Mouse (Mus musculus) neural tube, embryonic 11.5 days (tissue): ENCODE measurements around the gene Rbm15. TPM values are rescaled to one million over a fixed set of nuclear protein-coding genes. Genes with fewer than 3 reads are reported as not detected.
A peak's percentile ranks its signal among the peaks of the same experiment; 100 is the strongest.
"Not testable (repeated sequence)": the region's sequence is repeated elsewhere in the genome, so short reads cannot be mapped to it uniquely, and the experiment has no call there.

ENCODE experiments used
- ATAC-seq: fragments of 200-750 bp; cut with Nextera tagmentation; 2 replicates; pipeline ENCODE4 v1.8.0; 2017; ENCODE audit warnings: moderate number of reproducible peaks, mild to moderate bottlenecking, moderate TSS enrichment, moderate library complexity; ENCODE audit not compliant: insufficient read depth, low FRiP score, low TSS enrichment
- DNase-seq: peaks from one replicate; pipeline ENCODE4 v3.0.0-alpha.2; 2015; ENCODE audit warnings: low spot score
- H3K27ac ChIP-seq: fragments of 300-500 bp; sonication (generic); 2 replicates; pipeline ENCODE4 v1.5.1; 2014; ENCODE audit warnings: low read depth, mild to moderate bottlenecking, low read length
- H3K27me3 ChIP-seq: fragments of 300-500 bp; sonication (generic); 2 replicates; pipeline ENCODE4 v1.6.1; 2014; ENCODE audit warnings: mild to moderate bottlenecking, low read length, mixed read lengths; ENCODE audit not compliant: control insufficient read depth, insufficient read depth
- H3K36me3 ChIP-seq: fragments of 300-500 bp; sonication (generic); 2 replicates; pipeline ENCODE4 v1.6.1; 2014; ENCODE audit warnings: mild to moderate bottlenecking, low read length, moderate library complexity, mixed read lengths; ENCODE audit not compliant: control insufficient read depth, insufficient read depth
- H3K4me1 ChIP-seq: fragments of 300-500 bp; sonication (generic); 2 replicates; pipeline ENCODE4 v1.6.1; 2014; ENCODE audit warnings: low read length, mixed read lengths; ENCODE audit not compliant: control insufficient read depth, insufficient read depth
- H3K4me2 ChIP-seq: fragments of 300-500 bp; sonication (generic); 2 replicates; pipeline ENCODE4 v1.6.1; 2014; ENCODE audit warnings: low read depth, mild to moderate bottlenecking, moderate library complexity
- H3K4me3 ChIP-seq: fragments of 300-500 bp; sonication (generic); 2 replicates; pipeline ENCODE4 v1.5.1; 2014; ENCODE audit warnings: low read depth, low read length
- H3K9ac ChIP-seq: fragments of 300-500 bp; sonication (generic); 2 replicates; pipeline ENCODE4 v1.6.1; 2014; ENCODE audit warnings: mild to moderate bottlenecking, low read length
- H3K9me3 ChIP-seq: fragments of 300-500 bp; sonication (generic); 2 replicates; pipeline ENCODE4 v1.6.1; 2016; ENCODE audit warnings: low read length; ENCODE audit not compliant: control insufficient read depth
- WGBS: fragments of 180-500 bp; shearing (Covaris S2); extraction: QIAGEN DNeasy Blood & Tissue Kit; methylation state at CpG from one replicate; pipeline ENCODE4 v1.1.7; 2014; 5-methylcytosine and 5-hydroxymethylcytosine counted together
- polyA plus RNA-seq: library from polyadenylated mRNA; unstranded; fragments of >200 nt; fragmentation: Nextera tagmentation; extraction: Ambion mirVana; gene quantifications from 2 replicates; pipeline ENCODE4 v1.2.1, GENCODE M21; 2014

Rbm15 gene
- polyA plus RNA-seq, 1 experiment from 2014 or later = 17.2 TPM

DNA sequence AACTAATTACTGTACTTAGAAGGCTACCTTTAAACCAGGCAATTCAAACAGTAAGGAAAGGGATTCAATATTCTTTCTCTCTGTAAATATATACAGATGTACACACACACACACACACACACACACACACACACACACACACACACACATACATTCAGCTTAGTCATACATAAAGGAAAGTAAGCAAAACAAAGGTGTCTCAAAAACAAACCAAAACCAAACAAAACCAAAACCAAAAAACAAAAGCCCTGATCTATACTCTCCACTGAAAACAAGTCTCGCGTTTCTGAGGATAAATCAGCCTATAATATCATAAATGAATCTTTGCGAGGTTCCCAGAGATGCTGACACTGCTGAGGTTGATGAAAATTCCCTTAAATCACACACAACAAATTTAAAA, 16.1 kb downstream of the Rbm15 start:
- H3K9ac ChIP-seq = no peak overlapping the region
- 96% methylated on average over 3 of the region's 3 CpGs for WGBS
- H3K4me2 ChIP-seq = no peak overlapping the region
- H3K36me3 ChIP-seq = no peaks in the 10 kb centered on the region; the same call in 1 of the 2 replicates
- DNase-seq (no peak), ATAC-seq (no peak)
- no peak overlapping the region for H3K4me3 ChIP-seq
- no peaks in the 10 kb centered on the region for H3K27me3 ChIP-seq
- H3K27ac ChIP-seq = no peak overlapping the region
- no peaks in the 10 kb centered on the region for H3K4me1 ChIP-seq
- H3K9me3 ChIP-seq = no peaks in the 10 kb centered on the region

DNA sequence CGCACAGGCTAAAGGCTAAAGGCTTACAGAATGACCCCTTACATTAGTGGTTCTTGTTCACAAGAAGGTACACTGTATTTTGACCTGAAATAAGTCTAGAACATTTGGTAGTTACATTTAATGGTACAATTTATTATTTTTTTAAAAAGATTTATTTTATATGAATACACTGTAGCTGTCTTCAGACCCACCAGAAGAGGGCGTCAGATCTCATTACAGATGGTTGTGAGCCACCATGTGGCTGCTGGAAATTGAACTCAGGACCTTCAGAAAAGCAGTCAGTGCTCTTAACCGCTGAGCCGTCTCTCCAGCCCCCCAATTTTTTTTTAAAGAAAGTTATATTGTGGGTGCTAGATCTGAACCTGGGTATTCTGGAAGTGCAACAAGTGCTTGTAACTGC, 36.6 kb downstream of the Rbm15 start:
- not testable (repeated sequence) for ATAC-seq

GRCm38 (mm10) chr3:107295672-107296360, 37.7 kb downstream of the Rbm15 start:
- no peak overlapping the region for H3K27ac ChIP-seq
- no peak overlapping the region for H3K4me2 ChIP-seq
- H3K9me3 ChIP-seq = no peaks in the 10 kb centered on the region
- H3K9ac ChIP-seq = no peak overlapping the region
- DNase-seq (no peak), ATAC-seq (no peak)
- H3K4me3 ChIP-seq = no peak overlapping the region
- H3K36me3 ChIP-seq = no peaks in the 10 kb centered on the region
- WGBS = 91% methylated on average over 5 of the region's 5 CpGs
- no peaks in the 10 kb centered on the region for H3K27me3 ChIP-seq
- no peaks in the 10 kb centered on the region for H3K4me1 ChIP-seq

More for the DNA sequence above, 36.6 kb downstream of the Rbm15 start:
- not testable (repeated sequence) for H3K4me3 ChIP-seq, H3K4me2 ChIP-seq, H3K9me3 ChIP-seq, H3K27me3 ChIP-seq, DNase-seq, H3K27ac ChIP-seq, H3K36me3 ChIP-seq, H3K4me1 ChIP-seq, H3K9ac ChIP-seq
- WGBS = 75% methylated on average over 4 of the region's 4 CpGs

DNA sequence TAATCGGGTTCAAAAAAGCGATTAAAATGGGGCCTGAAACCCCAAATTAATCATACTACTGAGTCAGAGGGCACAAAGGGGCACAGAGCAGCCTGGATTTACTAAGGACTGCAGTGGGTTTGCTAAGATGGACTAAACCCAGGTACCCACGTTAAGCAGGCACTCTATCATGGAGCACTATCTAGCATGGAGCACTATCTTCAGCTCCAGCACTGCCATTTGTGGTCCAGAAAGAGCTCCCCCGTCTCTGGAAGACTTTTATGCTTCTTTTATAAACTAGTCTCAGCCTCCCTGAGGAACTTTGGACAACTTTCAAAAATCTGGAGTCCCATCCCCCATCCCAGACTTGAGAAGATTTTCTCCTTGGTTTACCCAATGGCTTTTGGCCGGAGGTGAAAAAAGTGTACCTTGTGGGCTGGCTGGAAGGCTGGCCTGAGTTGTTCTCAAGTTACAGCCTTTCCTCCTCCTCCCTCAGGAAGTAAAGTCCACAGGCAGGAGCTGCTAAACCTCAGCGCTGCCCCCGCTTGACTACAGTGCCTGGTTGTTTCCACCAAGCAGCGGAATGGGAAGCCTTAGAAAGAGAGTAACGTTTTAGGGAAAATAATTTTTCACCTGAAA, 42.6 kb downstream of the Rbm15 start, which contains the start of gene Slc16a4:
TSS of gene Slc16a4 (plus strand) at position 467 of the 618 bp plus-strand sequence.
- Histone ChIP-seq H3K36me3 (no peaks in the 10 kb centered on the region), H3K27ac (no peak within 1 kb of the TSS), H3K4me1 (no peaks in the 10 kb centered on the region), H3K9ac (no peak within 1 kb of the TSS), H3K4me3 (no peak within 1 kb of the TSS), H3K4me2 (no peak within 1 kb of the TSS), H3K9me3 (no peaks in the 10 kb centered on the region), H3K27me3 (no peaks in the 10 kb centered on the region)
- peak; percentile 45 for DNase-seq
- ATAC-seq = no peak
- WGBS = 30% methylated on average over 9 of the region's 9 CpGs

DNA sequence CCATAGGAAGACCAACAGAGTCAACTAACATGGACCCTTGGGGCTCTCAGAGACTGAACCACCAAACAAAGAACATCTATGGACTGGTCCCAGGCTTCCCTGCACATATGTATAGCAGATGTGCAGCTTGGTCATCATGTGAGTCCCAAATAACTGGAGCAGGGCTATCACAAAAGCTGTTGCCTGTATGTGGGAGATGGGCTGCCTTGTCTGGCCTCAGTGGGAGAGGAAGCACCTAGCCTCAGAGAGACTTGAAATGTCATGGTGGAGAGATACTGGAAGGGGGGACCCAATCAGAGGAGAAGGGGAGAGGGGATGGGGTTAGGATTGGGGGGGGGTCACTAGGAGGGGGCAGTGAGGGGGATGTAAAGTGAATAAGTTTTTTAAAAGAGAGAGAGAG, 46.1 kb downstream of the Rbm15 start:
- ATAC-seq (no peak), DNase-seq (no peak)
- Histone ChIP-seq H3K9me3 (no peaks in the 10 kb centered on the region), H3K4me3 (no peak overlapping the region), H3K27me3 (no peaks in the 10 kb centered on the region), H3K9ac (no peak overlapping the region), H3K4me1 (no peaks in the 10 kb centered on the region), H3K27ac (no peak overlapping the region), H3K4me2 (no peak overlapping the region), H3K36me3 (peaks cover 1% of the 10 kb centered on the region; the same call in 1 of the 2 replicates)

- Histone ChIP-seq H3K4me2 (no peak overlapping the region), H3K9me3 (no peaks in the 10 kb centered on the region), H3K36me3 (peaks cover 2% of the 10 kb centered on the region; the same call in 1 of the 2 replicates), H3K9ac (no peak overlapping the region), H3K27ac (no peak overlapping the region), H3K4me3 (no peak overlapping the region), H3K4me1 (no peaks in the 10 kb centered on the region), H3K27me3 (no peaks in the 10 kb centered on the region)
- no peak for ATAC-seq
- no peak for DNase-seq
- WGBS = 84% methylated on average over 2 of the region's 2 CpGs
Measured at GRCm38 (mm10) chr3:107286123-107286522, 47.4 kb downstream of the Rbm15 start.

DNA sequence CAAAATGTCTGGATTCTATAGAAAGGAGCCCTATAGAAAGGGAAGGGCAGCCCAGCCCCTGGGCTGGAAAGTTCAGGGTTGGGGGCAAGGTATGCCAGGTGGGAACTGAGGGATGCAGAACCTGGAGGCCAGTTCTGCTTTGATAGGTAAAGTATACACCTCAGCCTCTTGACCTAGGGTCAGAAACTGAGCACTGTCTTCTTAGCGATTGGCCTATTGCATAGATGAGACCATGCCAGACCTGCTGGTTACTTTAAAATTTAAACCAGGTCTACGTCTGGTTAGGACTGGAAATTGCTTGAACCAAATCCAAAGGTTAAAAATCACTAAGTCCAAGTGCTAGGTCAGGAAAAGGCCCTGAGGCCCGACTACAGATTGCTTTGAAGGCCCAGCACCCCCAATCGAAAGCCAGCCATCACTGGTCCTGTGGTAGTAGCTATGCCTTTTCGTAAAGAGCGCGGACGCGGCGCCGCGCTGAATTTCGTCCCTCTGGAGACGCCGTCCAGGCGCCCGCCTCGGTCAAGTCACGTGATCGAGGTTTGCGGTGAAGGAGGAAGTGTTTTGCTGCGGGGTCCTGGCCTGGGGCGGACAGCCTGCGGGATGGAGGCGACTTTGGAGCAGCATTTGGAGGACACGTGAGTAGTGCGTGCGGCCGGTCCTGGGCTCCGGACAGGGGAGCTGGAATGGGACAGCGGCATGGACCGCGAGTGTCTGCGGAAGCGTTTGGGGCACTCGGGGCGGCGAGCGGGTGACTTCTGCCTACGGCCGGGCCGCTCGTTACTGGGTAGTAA, 54.8 kb downstream of the Rbm15 start, which contains the start of gene Lamtor5:
TSS of gene Lamtor5 (plus strand) at position 380 of the 791 bp plus-strand sequence.
- H3K4me3 ChIP-seq = peak within 1 kb of the TSS; percentile 87
- ATAC-seq = peak; percentile 93
- H3K36me3 ChIP-seq = 0 out of 2 replicates have a peak, but pooled peaks cover 2% of the 10 kb centered on the region
- H3K27me3 ChIP-seq = no peaks in the 10 kb centered on the region
- WGBS = 3% methylated on average over 43 of the region's 43 CpGs
- DNase-seq = peak; percentile 92
- peaks cover 9% of the 10 kb centered on the region; the same call in 1 of the 2 replicates for H3K4me1 ChIP-seq
- no peaks in the 10 kb centered on the region for H3K9me3 ChIP-seq
- H3K4me2 ChIP-seq = peak within 1 kb of the TSS; percentile 69
- no peak within 1 kb of the TSS for H3K27ac ChIP-seq
- H3K9ac ChIP-seq = peak within 1 kb of the TSS; percentile 76

DNA sequence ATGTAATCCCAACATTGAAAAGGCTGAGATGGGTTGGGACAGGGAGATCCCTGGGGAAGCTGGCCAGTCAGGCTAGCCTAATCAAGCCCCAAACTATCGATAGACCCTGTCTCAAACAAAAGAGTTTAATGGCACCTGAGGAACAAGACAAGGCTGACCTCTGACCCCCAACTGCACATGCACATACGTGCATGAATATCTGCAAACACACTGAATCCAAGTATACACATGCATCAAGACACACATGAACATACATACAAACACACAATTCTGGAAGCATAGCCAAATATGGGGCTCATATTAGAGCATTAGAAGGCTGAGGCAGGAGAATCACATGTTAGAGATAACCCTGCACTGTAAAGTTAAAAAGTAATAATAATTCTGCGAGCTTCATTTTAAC, 56.8 kb downstream of the Rbm15 start:
- no peaks in the 10 kb centered on the region for H3K9me3 ChIP-seq
- no peak overlapping the region for H3K4me2 ChIP-seq
- H3K27me3 ChIP-seq = no peaks in the 10 kb centered on the region
- no peaks in the 10 kb centered on the region for H3K36me3 ChIP-seq
- H3K9ac ChIP-seq = no peak overlapping the region
- H3K4me3 ChIP-seq = no peak overlapping the region
- no peak for ATAC-seq
- no peak overlapping the region for H3K27ac ChIP-seq
- DNase-seq = no peak
- WGBS = 89% methylated on average over 3 of the region's 3 CpGs
- peaks cover 9% of the 10 kb centered on the region; the same call in 1 of the 2 replicates for H3K4me1 ChIP-seq
